Mouse (Mus musculus) spleen, postnatal 10 days (tissue): Measurements from ENCODE around the gene Myef2.

ENCODE experiments used
- DNase-seq, 2 experiments: peaks; one replicate each; pipeline ENCODE4 v3.0.0; 2021 to 2022; ENCODE audit warnings: low spot score in 2 of 2

Myef2 gene

DNA sequence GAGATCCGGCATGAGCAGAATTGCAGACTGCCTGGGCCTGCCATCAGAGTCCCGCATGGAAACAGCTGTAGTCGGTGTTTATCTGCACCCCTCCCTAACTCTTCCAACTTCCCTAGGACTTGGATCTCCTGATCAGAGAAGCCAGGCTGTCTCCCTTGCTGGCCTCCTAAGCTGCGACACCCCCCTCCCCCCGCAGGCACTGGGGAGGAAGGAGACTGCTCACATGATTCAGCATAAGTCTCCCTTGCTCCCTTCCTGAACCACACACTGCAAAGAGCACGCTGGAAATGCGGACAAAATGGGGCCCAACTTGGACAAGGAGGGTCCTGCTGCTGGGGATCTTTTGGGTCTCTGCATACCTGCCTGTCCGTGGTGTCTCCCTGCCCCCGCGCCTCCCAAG is 55.6 kb downstream of the Myef2 start, which contains the start of gene Slc24a5:
Slc24a5 (plus strand) TSS at position 231 of the 400 bp plus-strand sequence.
- DNase-seq: no peak

DNA sequence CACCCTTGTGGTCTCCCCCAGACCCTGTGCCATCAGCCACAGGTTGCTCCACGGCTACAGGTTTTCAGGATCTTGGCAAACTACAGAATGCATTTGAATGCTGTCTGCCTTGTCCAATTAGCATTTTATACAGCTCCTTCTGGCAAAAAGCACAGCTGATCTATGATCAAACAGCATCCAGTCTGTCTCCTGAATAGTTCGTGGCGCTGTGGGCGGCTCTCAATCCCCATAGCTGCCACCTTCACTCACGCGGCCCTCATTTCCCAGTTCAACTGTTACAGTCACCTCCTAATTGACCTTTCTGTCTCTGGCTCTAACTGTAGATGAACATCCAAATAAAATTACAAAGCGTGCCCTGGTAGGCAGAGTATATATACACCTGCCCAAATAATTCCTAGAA is 56.1 kb downstream of the Myef2 start:
- no peak for DNase-seq

DNA sequence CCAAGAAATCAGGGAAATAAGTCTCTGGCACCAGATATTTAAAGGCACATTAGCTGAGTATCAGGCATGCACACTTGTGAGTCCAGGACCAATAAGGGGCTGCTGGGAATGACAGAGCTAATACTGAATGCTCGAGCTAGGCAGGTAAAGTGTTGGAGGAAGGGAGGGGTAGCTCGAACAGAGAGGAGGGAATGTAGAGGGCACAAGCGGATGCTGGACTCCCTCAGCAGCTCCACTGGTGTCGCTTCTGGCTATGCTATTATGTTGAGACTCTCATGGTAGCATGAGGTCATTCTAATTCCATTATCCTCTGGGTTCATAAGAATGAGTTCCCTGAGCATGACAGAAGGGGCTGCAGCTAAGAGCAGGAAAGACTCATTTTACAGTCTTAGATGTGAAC is 60.5 kb downstream of the Myef2 start:
- DNase-seq: no peak

DNA sequence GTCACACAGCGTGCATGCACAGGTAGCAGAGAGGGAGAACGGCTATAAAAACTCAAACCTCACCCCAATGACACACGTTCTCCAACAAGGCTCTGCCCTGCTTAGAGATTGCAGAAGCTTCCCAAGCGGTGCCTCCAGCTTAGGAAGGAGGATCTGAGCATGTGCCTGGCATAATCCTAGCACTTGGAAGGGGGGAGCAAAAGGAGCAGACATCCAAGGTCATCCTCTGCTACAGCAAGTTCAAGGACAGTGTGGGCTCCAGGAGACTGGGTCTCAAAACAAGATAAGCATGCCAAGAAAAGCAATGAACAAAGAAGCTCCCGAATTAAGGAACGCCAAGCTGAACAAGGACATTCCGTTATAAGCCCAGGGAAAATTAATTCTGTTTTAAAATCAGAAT is 62.0 kb downstream of the Myef2 start:
- no peak for DNase-seq

DNA sequence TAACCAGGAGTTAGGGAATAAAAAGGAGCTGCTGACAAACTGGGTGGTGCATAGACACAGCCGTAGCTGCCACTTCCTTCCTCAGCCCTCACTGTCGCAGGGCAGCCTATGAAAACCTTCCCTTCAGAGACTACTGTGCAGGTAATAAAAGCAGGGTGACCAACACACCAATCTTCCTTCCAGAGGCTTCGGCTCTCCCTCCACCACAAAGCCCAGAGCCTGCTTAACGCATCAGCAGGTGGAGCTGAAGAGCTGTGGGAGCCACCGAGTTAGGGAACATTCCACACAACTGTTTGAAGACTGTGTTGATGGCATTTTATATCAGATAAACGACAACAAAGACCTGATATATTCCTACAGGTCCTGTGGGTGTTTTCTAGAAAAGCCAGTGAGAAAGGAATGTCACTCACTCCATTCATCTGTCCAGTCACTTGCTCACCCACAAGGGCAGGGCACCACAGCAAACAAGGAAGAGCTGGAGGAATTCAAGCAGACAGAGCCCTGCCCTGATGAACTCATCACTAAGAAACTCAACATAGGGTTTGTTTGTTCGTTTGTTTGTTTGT is 66.1 kb downstream of the Myef2 start:
- DNase-seq: no peak

DNA sequence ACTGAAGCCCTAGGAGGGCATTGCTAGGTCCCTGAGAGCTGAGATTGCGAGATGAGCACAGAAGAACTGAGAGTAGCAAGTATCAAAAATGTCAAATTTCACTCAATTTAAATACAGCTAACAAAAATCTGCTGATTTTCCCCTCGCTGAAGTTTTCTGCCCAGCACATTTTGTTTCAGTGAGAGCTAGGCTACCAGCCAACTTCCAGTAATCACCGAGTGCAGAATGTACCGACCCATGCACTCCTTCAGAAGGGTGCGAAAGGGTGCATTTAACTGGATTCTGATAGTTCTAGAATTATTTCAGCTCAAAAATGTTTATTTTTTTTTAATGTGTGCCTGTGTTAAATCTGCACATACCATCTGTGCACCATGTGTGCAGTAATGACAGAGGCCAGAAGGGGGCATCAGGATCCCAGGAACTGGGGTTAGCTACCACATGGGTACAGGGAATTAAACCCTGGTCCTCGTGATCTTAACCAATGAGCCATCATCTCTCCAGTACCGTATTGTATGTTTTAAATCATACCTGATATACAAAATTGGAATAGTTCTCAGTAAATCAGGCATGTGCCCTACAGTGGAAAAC is 68.1 kb downstream of the Myef2 start:
- no peak for DNase-seq
